Mouse (Mus musculus): Measurements from ENCODE around the gene Zdhhc3. TPM values are rescaled to one million over a fixed set of nuclear protein-coding genes. Genes with fewer than 3 reads are reported as not detected.

The Zdhhc3 gene
- 10 to 100 TPM; 53.2 to 55.8 TPM for total RNA-seq (2021)
- long read RNA-seq, experiment 1, full-length matches to known transcripts: 31 of 59 reads
- long read RNA-seq, experiment 1, partial matches to known transcripts: 0 of 59 reads
- long read RNA-seq, experiment 1, other reads (novel, unspliced or antisense): 28 of 59 reads
- long read RNA-seq, experiment 2, full-length matches to known transcripts: 46 of 79 reads
- long read RNA-seq, experiment 2, partial matches to known transcripts: 1 of 79 reads
- long read RNA-seq, experiment 2, other reads (novel, unspliced or antisense): 32 of 79 reads

DNA sequence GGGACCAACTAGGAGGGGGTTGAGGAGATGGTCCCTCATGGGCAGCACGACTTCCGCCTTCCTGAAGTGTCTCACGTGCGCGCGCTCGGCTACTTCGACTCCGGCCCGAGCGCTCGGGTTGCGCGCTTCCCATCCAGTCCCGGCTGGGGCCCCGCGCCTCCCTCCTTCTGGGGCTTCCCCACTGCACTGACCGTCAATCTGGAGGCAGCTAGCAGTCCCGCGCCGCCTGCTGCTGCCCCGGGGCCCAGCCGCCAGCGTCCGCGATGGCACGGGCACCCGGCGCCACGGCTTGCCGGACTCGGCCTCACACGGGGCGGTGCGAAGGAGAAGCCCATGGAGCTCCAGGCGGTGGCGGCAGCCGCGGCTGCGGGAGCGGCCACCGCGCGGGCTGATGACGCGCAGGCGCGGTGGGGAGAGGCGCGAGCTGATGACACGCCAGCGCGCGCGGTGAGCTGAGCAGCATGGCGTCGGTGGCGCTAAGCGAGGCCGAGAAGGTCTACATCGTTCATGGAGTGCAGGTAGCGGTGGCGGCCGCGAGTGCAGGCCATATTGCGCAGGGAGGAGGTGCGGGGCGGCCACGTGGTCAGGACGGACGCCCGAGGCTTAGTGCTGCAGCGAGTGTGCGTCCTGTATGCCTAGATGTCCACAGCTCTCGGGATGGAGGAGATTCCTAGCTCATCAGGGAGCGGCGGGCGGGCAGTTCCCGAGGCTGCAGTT lies at the start of gene Zdhhc3, which contains the start of gene Exosc7:
TSS of gene Zdhhc3 (minus strand) at position 401 of the 717 bp plus-strand sequence.
TSS of gene Exosc7 (plus strand) at position 411 of the 717 bp plus-strand sequence.
- intact Hi-C loops (cut with DNase I): loop anchor here (5.0 to 10.0 kb wide), 3 partner anchors 144 to 252 kb away; partner anchors contain the start of genes Lars2 and Zfp445

DNA sequence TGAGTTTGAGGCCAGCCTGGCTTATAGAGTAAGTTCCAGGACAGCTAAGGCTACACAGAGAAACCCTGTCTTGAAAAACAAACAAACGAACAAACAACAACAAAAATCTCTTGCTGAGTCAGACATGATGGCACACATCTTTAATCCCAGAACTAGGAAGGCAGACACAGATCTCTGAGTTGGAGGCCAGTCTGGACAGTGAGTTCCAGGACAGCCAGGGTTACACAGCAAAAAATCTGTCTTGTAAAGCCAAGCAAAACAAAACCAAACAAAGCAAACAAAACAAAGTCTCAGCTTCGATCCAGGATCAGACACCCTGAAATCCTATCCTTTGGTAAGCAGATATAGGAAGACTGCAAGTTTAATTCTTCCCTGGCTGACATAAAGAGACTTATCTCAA lies 48.8 kb upstream of the Zdhhc3 start:
- no peak for TF ChIP-seq CTCF (IDR thresholded peaks at IDR 0.05)
- Histone ChIP-seq H3K27ac (no peak overlapping the region), H3K4me3 (no peak overlapping the region)
- DNase-seq: no peak
- intact Hi-C loops (cut with DNase I): no loop called here

More for the DNA sequence above, at the start of gene Zdhhc3, which contains the start of gene Exosc7:
- Histone ChIP-seq H3K4me3 (peak within 1 kb of the TSS; percentile 97), H3K27ac (peak within 1 kb of the TSS; percentile 98)
- no peak for TF ChIP-seq CTCF (IDR thresholded peaks at IDR 0.05)
- DNase-seq: peak; percentile 92

DNA sequence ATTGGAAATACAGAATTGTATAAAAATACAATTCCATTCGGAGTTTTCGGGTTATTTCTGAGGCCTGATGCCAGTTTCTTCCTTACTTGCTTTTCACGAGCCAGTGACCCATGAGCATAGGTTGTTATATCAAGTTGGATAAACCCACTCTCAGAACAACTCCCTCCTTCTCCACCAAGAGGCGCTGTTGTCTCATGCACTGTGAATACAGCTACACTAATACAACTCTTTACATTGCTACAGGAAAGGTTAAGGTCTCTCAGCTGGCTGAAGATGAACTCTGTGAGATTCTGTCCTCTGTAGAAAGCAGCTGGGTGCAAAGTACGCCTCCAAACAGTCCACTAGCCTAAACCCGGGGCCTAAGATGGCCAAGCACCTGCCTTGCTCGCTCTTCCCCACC lies 46.3 kb upstream of the Zdhhc3 start:
- peak; percentile 82 for TF ChIP-seq CTCF (IDR thresholded peaks at IDR 0.05)
- H3K4me3 ChIP-seq: no peak overlapping the region
- intact Hi-C loops (cut with DNase I): loop anchor here (1.0 kb wide), 1 partner anchor 94 kb away; no protein-coding TSS in a partner anchor
- no peak overlapping the region for H3K27ac ChIP-seq
- peak; percentile 44 for DNase-seq

DNA sequence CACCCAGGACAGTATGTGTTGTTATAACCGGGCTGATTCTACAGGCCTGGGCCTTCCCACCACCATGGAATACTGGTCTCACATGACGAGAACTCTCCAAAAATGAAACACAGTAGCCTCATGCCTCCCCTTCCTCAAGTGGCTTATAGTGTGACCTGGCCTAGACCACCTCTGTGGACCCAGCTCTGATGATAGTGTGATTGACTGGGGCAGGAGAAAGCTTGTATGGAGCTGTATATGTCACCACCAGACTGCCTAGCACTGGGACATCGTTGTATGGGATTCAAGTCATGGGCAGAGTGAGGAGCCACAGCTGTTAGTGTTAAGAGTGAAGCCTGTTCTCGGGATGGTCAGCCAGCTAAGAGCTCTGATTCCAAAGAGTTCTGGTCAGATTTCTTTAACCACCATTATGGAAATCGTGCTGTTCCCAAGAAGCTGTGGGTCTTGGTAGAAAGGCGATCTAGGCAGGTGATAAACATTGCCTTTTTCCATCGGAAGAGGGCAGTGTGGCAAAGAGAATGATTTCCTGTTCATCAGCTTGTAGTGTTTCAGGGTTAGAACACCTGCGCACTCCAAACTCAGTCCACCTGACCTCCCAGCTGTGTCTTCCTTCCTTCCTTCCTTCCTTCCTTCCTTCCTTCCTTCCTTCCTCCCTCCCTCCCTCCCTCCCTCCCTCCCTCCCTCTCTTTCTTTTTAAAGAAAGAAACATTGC lies 45.3 kb upstream of the Zdhhc3 start:
- TF ChIP-seq CTCF (IDR thresholded peaks at IDR 0.05): peak; percentile 54
- intact Hi-C loops (cut with DNase I): no loop called here
- Histone ChIP-seq H3K4me3 (peak overlapping the region; percentile 19; the same call in 1 of the 2 replicates), H3K27ac (peak overlapping the region; percentile 54)
- no peak for DNase-seq

DNA sequence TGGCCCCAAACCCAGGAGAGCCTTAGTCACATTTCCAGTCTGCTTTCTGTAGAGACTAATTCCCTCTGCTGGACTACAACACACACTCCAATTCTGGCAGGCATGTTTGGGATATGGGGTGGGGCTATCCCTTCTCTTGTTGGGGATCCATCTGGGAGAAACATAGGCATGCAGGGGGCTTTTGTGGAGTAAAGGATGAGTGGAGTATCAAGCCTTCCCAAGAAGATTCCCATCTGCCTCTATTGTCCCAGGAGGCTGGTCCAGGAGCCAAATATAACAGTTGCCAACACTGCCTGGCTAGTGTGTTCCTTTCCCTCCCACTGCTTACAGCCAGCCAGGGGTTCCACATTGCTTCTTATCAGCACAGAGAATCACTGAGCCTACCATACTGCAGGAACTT lies 44.7 kb upstream of the Zdhhc3 start:
- intact Hi-C loops (cut with DNase I): no loop called here
- TF ChIP-seq CTCF (IDR thresholded peaks at IDR 0.05): no peak
- H3K27ac ChIP-seq: peak overlapping the region; percentile 54
- H3K4me3 ChIP-seq: peak overlapping the region; percentile 19; the same call in 1 of the 2 replicates
- DNase-seq: peak; percentile 68

DNA sequence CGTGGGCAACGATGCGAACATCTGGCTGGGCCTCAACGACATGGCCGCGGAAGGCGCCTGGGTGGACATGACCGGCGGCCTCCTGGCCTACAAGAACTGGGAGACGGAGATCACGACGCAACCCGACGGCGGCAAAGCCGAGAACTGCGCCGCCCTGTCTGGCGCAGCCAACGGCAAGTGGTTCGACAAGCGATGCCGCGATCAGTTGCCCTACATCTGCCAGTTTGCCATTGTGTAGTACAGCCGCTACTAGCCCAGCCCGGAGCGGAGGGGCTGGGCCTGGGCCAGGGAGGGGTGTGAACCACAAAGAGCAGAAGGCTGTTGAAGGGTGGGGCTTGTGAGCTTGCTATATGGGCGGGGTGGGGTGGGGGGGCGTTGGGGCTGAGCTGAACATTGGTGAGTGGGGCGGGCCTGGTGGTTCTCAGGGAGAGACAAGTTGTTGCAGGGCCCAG lies 43.9 kb upstream of the Zdhhc3 start:
- TF ChIP-seq CTCF (IDR thresholded peaks at IDR 0.05): no peak
- DNase-seq: peak; percentile 86
- intact Hi-C loops (cut with DNase I): no loop called here
- Histone ChIP-seq H3K4me3 (peak overlapping the region; percentile 67), H3K27ac (peak overlapping the region; percentile 79)

DNA sequence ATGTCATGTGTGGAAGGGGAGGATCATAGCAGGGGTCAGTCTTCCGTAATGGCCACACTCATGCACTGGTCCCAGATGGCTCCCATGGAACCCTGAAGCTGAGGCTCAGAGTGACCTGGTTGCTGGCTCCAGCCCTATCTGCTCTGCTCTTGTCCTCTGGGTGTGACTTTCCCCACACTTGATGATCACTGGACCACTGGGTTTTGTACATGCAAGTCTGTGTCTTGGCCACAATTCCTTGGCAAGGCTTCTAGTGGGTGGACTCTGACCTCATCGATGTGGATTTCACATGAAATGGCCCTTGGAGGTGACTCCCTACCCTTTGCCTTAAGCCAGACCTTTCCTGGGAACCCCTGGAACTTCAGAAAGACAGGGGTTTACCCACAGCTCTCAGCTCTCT lies 40.1 kb upstream of the Zdhhc3 start:
- no peak for TF ChIP-seq CTCF (IDR thresholded peaks at IDR 0.05)
- intact Hi-C loops (cut with DNase I): no loop called here
- peak; percentile 71 for DNase-seq
- Histone ChIP-seq H3K4me3 (peak overlapping the region; percentile 64), H3K27ac (peak overlapping the region; percentile 86)

DNA sequence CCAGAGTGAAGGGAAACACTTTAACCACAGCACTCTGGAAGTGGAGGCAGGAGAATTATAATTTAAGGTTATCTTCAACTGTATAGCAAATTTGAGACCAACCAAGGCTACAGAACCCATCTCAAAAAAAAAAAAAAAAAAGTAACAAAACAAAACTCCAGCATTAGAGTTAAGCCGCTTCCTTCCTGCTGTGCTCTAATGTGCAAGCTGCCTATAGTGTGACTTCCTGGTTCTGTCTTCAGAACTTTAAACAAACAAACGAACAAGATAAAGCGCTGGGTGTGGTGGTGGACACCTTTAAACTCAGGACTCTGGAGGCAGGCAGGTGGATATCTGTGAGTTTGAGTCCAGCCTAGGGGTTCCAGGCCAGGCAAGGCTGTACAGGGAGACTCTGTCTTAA lies 39.0 kb upstream of the Zdhhc3 start:
- H3K4me3 ChIP-seq: peak overlapping the region; percentile 64
- DNase-seq: no peak
- H3K27ac ChIP-seq: peak overlapping the region; percentile 86
- intact Hi-C loops (cut with DNase I): no loop called here
- no peak for TF ChIP-seq CTCF (IDR thresholded peaks at IDR 0.05)

DNA sequence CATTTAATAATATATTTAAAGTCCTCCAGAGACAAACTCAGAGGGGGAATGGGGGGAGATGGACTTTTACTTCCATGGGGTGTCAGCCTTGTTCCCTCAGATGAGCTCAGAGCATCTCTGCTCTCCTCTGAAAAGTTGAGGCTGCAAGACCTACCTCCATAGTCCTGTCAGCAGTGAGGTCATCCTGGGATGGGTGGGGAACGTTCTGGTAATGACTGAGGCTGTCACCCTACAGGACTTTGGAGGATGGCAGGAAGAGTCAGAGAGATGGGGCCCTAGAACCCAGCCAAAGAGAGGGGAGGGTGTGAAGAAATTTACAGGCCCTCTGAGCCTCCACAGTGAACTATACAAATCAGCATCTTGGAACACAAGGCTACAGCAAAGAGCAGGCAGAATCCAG lies 38.6 kb upstream of the Zdhhc3 start:
- H3K27ac ChIP-seq: peak overlapping the region; percentile 86
- H3K4me3 ChIP-seq: peak overlapping the region; percentile 64
- DNase-seq: peak; percentile 66
- no peak for TF ChIP-seq CTCF (IDR thresholded peaks at IDR 0.05)
- intact Hi-C loops (cut with DNase I): no loop called here

DNA sequence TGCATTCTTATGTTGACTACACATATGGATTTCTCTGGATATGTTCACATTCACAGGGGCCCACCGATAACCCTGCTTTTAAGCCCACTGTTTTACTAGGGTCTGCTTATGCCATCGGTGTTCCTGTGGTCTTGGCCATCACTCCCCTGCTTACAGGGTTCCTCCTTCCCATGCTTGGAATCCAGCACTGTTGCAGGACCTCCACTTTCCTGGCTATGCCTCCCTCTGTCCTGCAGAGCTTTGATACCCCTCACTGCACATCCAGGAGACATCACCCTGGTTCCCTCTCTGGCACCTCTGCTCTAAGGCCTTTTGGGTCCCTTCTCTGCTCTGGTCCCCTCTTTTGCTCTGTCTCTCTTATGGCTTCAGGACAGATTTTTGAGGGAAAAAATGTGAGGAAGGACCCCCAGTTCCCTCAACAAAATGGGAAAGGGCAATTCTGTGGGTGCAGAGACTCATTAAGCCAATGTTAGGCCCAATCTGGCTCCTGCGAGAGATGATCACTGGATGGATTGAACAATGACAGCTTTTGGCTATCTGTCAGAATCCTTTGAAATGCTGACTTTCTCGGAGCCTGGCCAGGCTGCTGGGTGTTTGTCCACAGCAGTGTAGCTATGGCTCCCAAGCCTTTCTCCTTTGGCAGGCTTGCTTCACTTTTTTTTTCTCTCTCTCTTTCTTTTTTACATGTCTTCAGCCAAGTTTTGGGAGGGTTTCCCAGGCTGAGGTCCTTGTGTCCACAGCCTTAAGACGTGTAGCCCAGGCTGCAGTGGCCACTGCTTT lies 37.4 kb upstream of the Zdhhc3 start, which contains the start of gene Clec3b:
TSS of gene Clec3b (plus strand) at position 706 of the 780 bp plus-strand sequence.
- DNase-seq: peak; percentile 81
- H3K4me3 ChIP-seq: peak within 1 kb of the TSS; percentile 64
- peak within 1 kb of the TSS; percentile 86 for H3K27ac ChIP-seq
- intact Hi-C loops (cut with DNase I): no loop called here
- no peak for TF ChIP-seq CTCF (IDR thresholded peaks at IDR 0.05)

DNA sequence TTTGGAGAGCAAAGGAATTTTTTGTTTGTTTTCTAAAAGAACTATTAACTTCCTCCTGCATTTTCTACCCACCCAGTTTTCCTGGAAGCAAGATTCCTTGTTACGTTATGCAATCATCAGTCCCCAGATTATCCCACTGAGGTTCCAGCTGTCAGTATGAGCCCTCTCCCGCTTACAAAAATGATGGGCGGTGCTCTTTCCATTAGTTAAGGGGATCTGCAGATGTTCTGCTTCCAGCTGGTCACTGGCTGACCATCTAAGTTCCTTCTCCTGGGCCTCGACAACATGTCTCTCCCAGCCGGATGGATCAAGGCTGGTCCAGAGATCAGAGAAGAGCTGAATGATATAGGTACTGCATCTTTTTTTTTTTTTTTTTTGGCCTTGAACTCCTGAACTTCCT lies 35.4 kb upstream of the Zdhhc3 start:
- no peak for TF ChIP-seq CTCF (IDR thresholded peaks at IDR 0.05)
- Histone ChIP-seq H3K27ac (peak overlapping the region; percentile 86), H3K4me3 (peak overlapping the region; percentile 35; the same call in 1 of the 2 replicates)
- peak; percentile 69 for DNase-seq
- intact Hi-C loops (cut with DNase I): no loop called here
